Mouse (Mus musculus) intestine, postnatal 0 days (tissue): Measurements from ENCODE around the gene Gfpt2. TPM values are rescaled to one million over a fixed set of nuclear protein-coding genes. Genes with fewer than 3 reads are reported as not detected.
"Not testable (repeated sequence)": the region's sequence is repeated elsewhere in the genome, so short reads cannot be mapped to it uniquely, and the experiment has no call there.

Source experiments
- ATAC-seq: fragments of 200-750 bp; cut with Nextera tagmentation; 2 replicates; pipeline ENCODE4 v1.8.0; 2017; ENCODE audit warnings: mild to moderate bottlenecking, moderate TSS enrichment, moderate library complexity
- H3K27ac ChIP-seq: fragments of 300-500 bp; sonication (generic); 2 replicates; pipeline ENCODE4 v1.5.1; 2014; ENCODE audit warnings: mild to moderate bottlenecking, low read depth, low read length, moderate library complexity
- H3K27me3 ChIP-seq: fragments of 300-500 bp; sonication (generic); replicated peaks from 2 replicates; pipeline ENCODE4 v1.6.1; 2014; ENCODE audit warnings: low read length, mixed read lengths; ENCODE audit not compliant: control insufficient read depth, insufficient read depth
- H3K36me3 ChIP-seq: fragments of 300-500 bp; sonication (generic); 2 replicates; pipeline ENCODE4 v1.6.1; 2014; ENCODE audit warnings: mild to moderate bottlenecking, moderate library complexity; ENCODE audit not compliant: control insufficient read depth, insufficient read depth
- H3K4me1 ChIP-seq: fragments of 300-500 bp; sonication (generic); replicated peaks from 2 replicates; pipeline ENCODE4 v1.6.1; 2014; ENCODE audit warnings: antibody characterized with exemption, low read length, mixed read lengths; ENCODE audit not compliant: control insufficient read depth, insufficient read depth
- H3K4me2 ChIP-seq: fragments of 300-500 bp; sonication (generic); replicated peaks from 2 replicates; pipeline ENCODE4 v1.6.1; 2014; ENCODE audit warnings: low read depth, mild to moderate bottlenecking, moderate library complexity
- H3K4me3 ChIP-seq: fragments of 300-500 bp; sonication (generic); 2 replicates; pipeline ENCODE4 v1.5.1; 2014; ENCODE audit warnings: low read depth, low read length
- H3K9ac ChIP-seq: fragments of 300-500 bp; sonication (generic); 2 replicates; pipeline ENCODE4 v1.6.1; 2014; ENCODE audit warnings: mild to moderate bottlenecking, low read depth, low read length
- H3K9me3 ChIP-seq: fragments of 300-500 bp; sonication (generic); 2 replicates; pipeline ENCODE4 v1.6.1; 2016; ENCODE audit warnings: mixed run types; ENCODE audit not compliant: control insufficient read depth
- CTCF ChIP-seq: sonication (generic); IDR thresholded peaks from 2 replicates; pipeline ENCODE4 v1.5.1; 2016; ENCODE audit warnings: low read depth, mild to moderate bottlenecking, control low read depth, antibody characterized with exemption, moderate library complexity
- WGBS: fragments of 180-500 bp; shearing (Covaris S2); extraction: QIAGEN DNeasy Blood & Tissue Kit; methylation state at CpG from one replicate; pipeline ENCODE4 v1.1.7; 2014; 5-methylcytosine and 5-hydroxymethylcytosine counted together
- polyA plus RNA-seq: library from polyadenylated mRNA; unstranded; fragments of >200 nt; fragmentation: Nextera tagmentation; extraction: Ambion mirVana; gene quantifications from 2 replicates; pipeline ENCODE4 v1.2.1, GENCODE M21; 2015

Gene Gfpt2
- polyA plus RNA-seq, 1 experiment from 2014 or later: 1.7 TPM

GRCm38 (mm10) chr11:49761130-49761529 is 32.8 kb upstream of the Gfpt2 start:
- Histone ChIP-seq H3K4me1 (no peaks in the 10 kb centered on the region), H3K9me3 (no peaks in the 10 kb centered on the region), H3K4me3 (no peak overlapping the region), H3K9ac (no peak overlapping the region), H3K4me2 (no peak overlapping the region), H3K27me3 (no peaks in the 10 kb centered on the region), H3K36me3 (no peaks in the 10 kb centered on the region), H3K27ac (no peak overlapping the region)
- no peak for TF ChIP-seq CTCF
- no peak for ATAC-seq
- 83% methylated on average over 5 of the region's 5 CpGs for WGBS

- H3K27ac ChIP-seq: no peak overlapping the region
- no peak for ATAC-seq
- TF ChIP-seq CTCF: no peak
Measured at GRCm38 (mm10) chr11:49763555-49763954, 30.4 kb upstream of the Gfpt2 start.

GRCm38 (mm10) chr11:49764023-49764422 is 30.0 kb upstream of the Gfpt2 start:
- WGBS: 65% methylated on average over 4 of the region's 4 CpGs
- no peak overlapping the region for H3K27ac ChIP-seq
- no peak for ATAC-seq
- H3K4me1 ChIP-seq: no peaks in the 10 kb centered on the region
- no peaks in the 10 kb centered on the region for H3K27me3 ChIP-seq
- no peak overlapping the region for H3K9ac ChIP-seq
- no peak overlapping the region for H3K4me3 ChIP-seq
- H3K36me3 ChIP-seq: no peaks in the 10 kb centered on the region
- no peak for TF ChIP-seq CTCF
- H3K4me2 ChIP-seq: no peak overlapping the region
- H3K9me3 ChIP-seq: no peaks in the 10 kb centered on the region

More at GRCm38 (mm10) chr11:49763555-49763954, 30.4 kb upstream of the Gfpt2 start:
- no peaks in the 10 kb centered on the region for H3K36me3 ChIP-seq
- H3K9ac ChIP-seq: no peak overlapping the region
- H3K27me3 ChIP-seq: no peaks in the 10 kb centered on the region
- no peak overlapping the region for H3K4me2 ChIP-seq
- no peak overlapping the region for H3K4me3 ChIP-seq
- no peaks in the 10 kb centered on the region for H3K4me1 ChIP-seq
- no peaks in the 10 kb centered on the region for H3K9me3 ChIP-seq

- Histone ChIP-seq H3K4me3 (no peak overlapping the region), H3K27me3 (no peaks in the 10 kb centered on the region), H3K9ac (no peak overlapping the region), H3K27ac (no peak overlapping the region), H3K36me3 (no peaks in the 10 kb centered on the region), H3K9me3 (no peaks in the 10 kb centered on the region), H3K4me2 (no peak overlapping the region), H3K4me1 (no peaks in the 10 kb centered on the region)
- ATAC-seq: no peak; the same call in 1 of the 2 replicates
- WGBS: 27% methylated on average over 7 of the region's 8 CpGs
- TF ChIP-seq CTCF: no peak
Measured at GRCm38 (mm10) chr11:49764639-49765299, 29.2 kb upstream of the Gfpt2 start.

- 85% methylated on average over 3 of the region's 3 CpGs for WGBS
- TF ChIP-seq CTCF: no peak
- Histone ChIP-seq H3K9me3 (no peaks in the 10 kb centered on the region), H3K9ac (no peak overlapping the region), H3K27ac (no peak overlapping the region), H3K4me2 (no peak overlapping the region), H3K4me1 (no peaks in the 10 kb centered on the region), H3K27me3 (no peaks in the 10 kb centered on the region), H3K4me3 (no peak overlapping the region), H3K36me3 (no peaks in the 10 kb centered on the region)
- no peak for ATAC-seq
Measured at GRCm38 (mm10) chr11:49765377-49766136, 28.4 kb upstream of the Gfpt2 start.

GRCm38 (mm10) chr11:49766137-49766411 is 27.9 kb upstream of the Gfpt2 start:
- Histone ChIP-seq H3K9ac (no peak overlapping the region), H3K4me1 (no peaks in the 10 kb centered on the region), H3K36me3 (no peaks in the 10 kb centered on the region), H3K27ac (no peak overlapping the region), H3K4me3 (no peak overlapping the region), H3K27me3 (no peaks in the 10 kb centered on the region), H3K9me3 (no peaks in the 10 kb centered on the region), H3K4me2 (no peak overlapping the region)
- no peak for ATAC-seq
- TF ChIP-seq CTCF: no peak
- 86% methylated on average over 2 of the region's 2 CpGs for WGBS

- not testable (repeated sequence) for H3K4me3 ChIP-seq, H3K4me2 ChIP-seq, ATAC-seq, H3K27ac ChIP-seq, H3K27me3 ChIP-seq, H3K36me3 ChIP-seq, H3K9ac ChIP-seq, H3K9me3 ChIP-seq, H3K4me1 ChIP-seq
- 96% methylated on average over 4 of the region's 6 CpGs for WGBS
Measured at GRCm38 (mm10) chr11:49767497-49767896, 26.5 kb upstream of the Gfpt2 start.
